Mouse (Mus musculus) telencephalon, adult 2 months (tissue): ENCODE measurements at regions not wholly inside any gene's neighbourhood (a gene's known extent, or its start where the extent isn't known, plus 50 kb on each side); places are given as distances from the start of the nearest gene placed in this dataset.

ENCODE experiments used
- DNase-seq: peaks from one replicate; pipeline ENCODE4 v3.0.0-alpha.2; 2011; ENCODE audit warnings: low read depth, low spot score

DNA sequence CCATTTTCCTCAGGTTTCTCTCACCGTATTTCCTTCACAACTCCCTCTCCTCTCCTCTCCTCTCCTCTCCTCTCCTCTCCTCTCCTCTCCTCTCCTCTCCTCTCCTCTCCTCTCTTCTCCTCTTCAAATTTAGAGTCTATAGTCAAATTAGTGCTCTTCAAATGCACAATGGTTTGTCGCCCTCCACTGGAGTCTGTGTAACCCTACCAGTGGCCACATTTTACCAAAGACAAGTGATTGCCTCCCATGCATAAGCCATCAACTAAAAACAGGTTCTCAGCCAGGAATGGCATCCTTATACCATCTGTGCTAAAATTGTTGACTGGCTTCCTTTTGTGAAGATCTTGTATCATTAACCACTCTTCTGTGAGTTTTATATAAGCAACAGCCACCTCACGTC is 979.5 kb upstream of the Adam24 start:
- DNase-seq = peak; percentile 16

DNA sequence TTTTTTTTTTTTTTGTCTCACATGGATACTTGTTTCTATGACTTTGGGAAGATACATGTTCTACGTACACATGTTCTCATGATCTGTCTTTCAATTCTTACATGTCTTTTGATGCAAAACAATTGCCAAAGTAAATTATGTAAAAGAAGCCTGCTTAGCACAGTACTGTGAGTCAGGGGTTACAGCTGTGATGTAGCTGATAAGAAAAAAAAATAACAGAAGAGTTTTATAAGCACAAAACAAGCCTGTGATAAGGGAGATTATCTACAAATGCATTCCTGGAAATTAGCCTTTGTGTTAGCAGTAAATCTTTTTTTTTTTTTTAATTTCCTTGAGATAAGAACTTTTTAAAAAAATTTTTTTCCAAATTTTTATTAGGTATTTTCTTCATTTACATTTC is 969.0 kb upstream of the Adam24 start:
- no peak for DNase-seq

GRCm38 (mm10) chr8:39742377-39742776 is 932.5 kb upstream of the Adam24 start:
- peak; percentile 76 for DNase-seq

- DNase-seq = no peak
These were observed 928.7 kb upstream of the Adam24 start for GRCm38 (mm10) chr8:39746225-39746624.

DNA sequence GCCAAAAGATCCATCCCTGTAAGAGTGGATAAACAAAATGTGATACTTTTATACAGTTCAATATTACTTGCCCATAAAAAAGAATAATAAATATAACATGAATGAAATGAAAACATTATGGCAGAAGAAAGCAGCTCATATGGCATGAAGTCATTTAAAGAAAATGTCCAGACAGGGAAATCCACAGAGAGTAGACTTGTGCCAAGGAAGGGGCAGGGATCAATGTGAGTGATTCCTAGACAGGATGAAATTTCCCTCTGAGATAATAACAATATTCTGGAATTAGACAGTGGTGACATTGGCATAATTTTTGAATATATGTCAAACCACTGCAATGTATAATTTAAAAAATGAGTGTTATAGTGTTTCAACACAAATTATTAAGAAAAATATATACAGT is 915.0 kb upstream of the Adam24 start:
- no peak for DNase-seq

- DNase-seq = peak; percentile 36
These were observed 895.4 kb upstream of the Adam24 start for GRCm38 (mm10) chr8:39779449-39779848.

DNA sequence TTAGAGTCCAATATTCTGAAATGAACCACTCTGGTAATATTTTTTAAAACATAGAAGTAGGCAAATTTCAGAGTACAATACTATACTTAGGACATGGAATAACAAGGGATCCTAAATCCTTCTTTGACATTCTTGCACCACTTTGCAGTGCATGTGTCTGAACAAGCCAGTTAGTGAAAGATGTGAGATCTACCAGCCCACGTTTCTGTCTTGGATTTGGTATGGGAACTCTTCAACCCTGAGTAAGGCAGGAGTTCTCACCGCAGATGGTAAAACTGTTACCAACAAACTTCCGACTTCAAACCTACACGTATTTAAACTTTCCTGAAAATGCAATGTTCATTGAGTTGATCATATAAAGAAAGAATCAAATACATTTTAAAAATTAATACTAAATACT is 894.7 kb upstream of the Adam24 start:
- DNase-seq = peak; percentile 21

DNA sequence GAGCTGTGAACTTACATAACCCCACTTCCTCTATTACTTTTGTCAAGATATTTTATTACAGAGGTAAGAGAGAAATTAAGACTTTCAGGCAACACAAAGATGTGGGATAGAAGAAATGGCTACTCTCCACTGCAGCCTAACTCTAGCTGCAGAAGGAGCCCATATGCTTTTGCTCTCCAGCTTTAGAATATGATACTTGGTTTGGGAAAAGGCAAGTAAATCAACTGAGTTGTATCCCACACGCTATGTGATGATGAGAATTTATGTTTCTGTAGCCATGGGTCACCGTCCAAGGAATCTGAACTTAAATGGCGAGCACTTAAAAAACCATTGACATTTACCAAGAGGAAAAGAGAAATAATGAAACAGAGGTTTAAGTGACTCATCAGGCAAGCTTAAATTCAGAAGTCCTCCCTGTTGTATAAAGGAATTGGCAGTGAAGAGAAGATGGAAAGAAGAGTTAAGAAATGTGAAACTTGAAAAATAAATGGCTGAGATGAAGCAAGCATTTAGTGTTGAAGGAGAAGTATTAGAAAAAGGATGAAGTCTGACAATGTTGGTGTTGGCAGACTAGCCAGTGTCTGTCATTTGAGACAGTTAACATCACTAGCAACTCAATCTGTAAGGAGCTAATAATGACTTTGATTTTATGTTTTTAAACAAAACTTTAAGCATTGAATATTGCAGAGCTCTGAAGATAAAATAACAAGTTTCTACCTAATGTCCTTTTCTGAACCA is 893.3 kb upstream of the Adam24 start:
- DNase-seq = peak; percentile 19

- peak; percentile 31 for DNase-seq
These were observed 892.7 kb upstream of the Adam24 start for GRCm38 (mm10) chr8:39782162-39782530.
